Mouse (Mus musculus) myocyte (in vitro differentiated cells): Measurements from ENCODE around the gene Hoxc8. TPM values are rescaled to one million over a fixed set of nuclear protein-coding genes. Genes with fewer than 3 reads are reported as not detected.

Experiments
- H3K27me3 ChIP-seq: one replicate; pipeline ENCODE4 v1.6.1; 2011; ENCODE audit not compliant: control insufficient read depth, insufficient read depth, insufficient read length
- H3K36me3 ChIP-seq: one replicate; pipeline ENCODE4 v1.6.1; 2011; ENCODE audit not compliant: control insufficient read depth, insufficient read depth
- H3K4me2 ChIP-seq: one replicate; pipeline ENCODE4 v1.6.1; 2011; ENCODE audit warnings: low read depth, control low read depth
- H3K4me3 ChIP-seq: one replicate; pipeline ENCODE4 v1.5.1; 2011; ENCODE audit warnings: mild to moderate bottlenecking, control low read depth, moderate library complexity
- H3K79me2 ChIP-seq: one replicate; pipeline ENCODE4 v1.6.1; 2011; ENCODE audit not compliant: control insufficient read depth, insufficient read depth
- H3ac ChIP-seq: one replicate; pipeline ENCODE4 v1.6.1; 2011; ENCODE audit not compliant: control insufficient read depth, insufficient read length
- CEBPB ChIP-seq: IDR thresholded peaks from 2 replicates; pipeline ENCODE4 v1.6.1; 2011; ENCODE audit warnings: mild to moderate bottlenecking, moderate library complexity; ENCODE audit not compliant: poor library complexity, insufficient read depth, severe bottlenecking
- E2F4 ChIP-seq: IDR thresholded peaks from one replicate; pipeline ENCODE4 v1.6.1; 2011; ENCODE audit warnings: mild to moderate bottlenecking, control low read depth, moderate library complexity; ENCODE audit not compliant: insufficient read depth
- MAX ChIP-seq: IDR thresholded peaks from one replicate; pipeline ENCODE4 v1.6.1; 2011; ENCODE audit warnings: low read depth, mild to moderate bottlenecking, control low read depth
- MYOD1 ChIP-seq, 3 experiments: IDR thresholded peaks; one replicate each; pipeline ENCODE4 v1.6.1; 2011; ENCODE audit warnings: control low read depth in 2 of 3, low read depth in 2 of 3, mild to moderate bottlenecking in 2 of 3, moderate library complexity in 1 of 3; ENCODE audit not compliant: insufficient read length in 2 of 3, control insufficient read depth in 1 of 3
- MYOG ChIP-seq, 3 experiments: IDR thresholded peaks; one replicate each; pipeline ENCODE4 v1.6.1; 2011; ENCODE audit warnings: control low read depth in 2 of 3, low read depth in 2 of 3, mild to moderate bottlenecking in 2 of 3; ENCODE audit not compliant: insufficient read length in 2 of 3, control insufficient read depth in 1 of 3, insufficient read depth in 1 of 3
- POLR2A ChIP-seq: IDR thresholded peaks from one replicate; pipeline ENCODE4 v1.6.1; 2011; ENCODE audit warnings: low read depth, mild to moderate bottlenecking, control low read depth, moderate library complexity; ENCODE audit not compliant: insufficient read length
- POLR2AphosphoS2 ChIP-seq: IDR thresholded peaks from one replicate; pipeline ENCODE4 v1.6.1; 2011; ENCODE audit warnings: low read depth, control low read depth; ENCODE audit not compliant: insufficient read length
- REST ChIP-seq: IDR thresholded peaks from one replicate; pipeline ENCODE4 v1.6.1; 2011; ENCODE audit warnings: mild to moderate bottlenecking, control low read depth, moderate library complexity; ENCODE audit not compliant: insufficient read depth, insufficient read length
- SRF ChIP-seq: IDR thresholded peaks from one replicate; pipeline ENCODE4 v1.6.1; 2011; ENCODE audit warnings: low read depth; ENCODE audit not compliant: control insufficient read depth, insufficient read length
- TCF12 ChIP-seq: IDR thresholded peaks from one replicate; pipeline ENCODE4 v1.6.1; 2011; ENCODE audit warnings: mild to moderate bottlenecking, control low read depth; ENCODE audit not compliant: poor library complexity, insufficient read depth, severe bottlenecking
- TCF3 ChIP-seq: IDR thresholded peaks from one replicate; pipeline ENCODE4 v1.6.1; 2011; ENCODE audit warnings: low read depth, control low read depth; ENCODE audit not compliant: insufficient read length
- USF1 ChIP-seq: IDR thresholded peaks from one replicate; pipeline ENCODE4 v1.6.1; 2011; ENCODE audit warnings: low read depth, mild to moderate bottlenecking, control low read depth, moderate library complexity
- polyA plus RNA-seq: library from polyadenylated mRNA; unstranded; fragments of >200 nt; fragmentation: generic; extraction: Trizol; gene quantifications from one replicate; pipeline ENCODE4 v1.2.1, GENCODE M21; 2012; ENCODE audit warnings: missing spikeins

Gene Hoxc8
- polyA plus RNA-seq, 1 experiment: 0.71 TPM

GRCm38 (mm10) chr15:103018636-103019035 lies 28.2 kb downstream of the Hoxc8 start, which contains the start of gene Hoxc4:
Hoxc4 (plus strand) TSS chr15:103018934.
- Histone ChIP-seq H3K27me3 (no peaks in the 10 kb centered on the region), H3K4me3 (no peak within 1 kb of the TSS)
- TF ChIP-seq REST: no peak
- TF ChIP-seq E2F4: no peak
- no peak for TF ChIP-seq TCF12
- no peak for TF ChIP-seq CEBPB
- no peak for TF ChIP-seq USF1
- TF ChIP-seq POLR2AphosphoS2: no peak
- no peak for TF ChIP-seq MYOG (IDR thresholded peaks at IDR 0.05; ENCODE audit: control insufficient read depth in 1 of 3, insufficient read depth in 1 of 3, insufficient read length in 2 of 3, low read depth in 2 of 3)
- TF ChIP-seq MYOD1 (IDR thresholded peaks at IDR 0.05; ENCODE audit: control insufficient read depth in 1 of 3, insufficient read length in 2 of 3, low read depth in 2 of 3): no peak
- TF ChIP-seq POLR2A: no peak
- no peak for TF ChIP-seq TCF3
- TF ChIP-seq MAX: no peak
- TF ChIP-seq SRF: no peak

DNA sequence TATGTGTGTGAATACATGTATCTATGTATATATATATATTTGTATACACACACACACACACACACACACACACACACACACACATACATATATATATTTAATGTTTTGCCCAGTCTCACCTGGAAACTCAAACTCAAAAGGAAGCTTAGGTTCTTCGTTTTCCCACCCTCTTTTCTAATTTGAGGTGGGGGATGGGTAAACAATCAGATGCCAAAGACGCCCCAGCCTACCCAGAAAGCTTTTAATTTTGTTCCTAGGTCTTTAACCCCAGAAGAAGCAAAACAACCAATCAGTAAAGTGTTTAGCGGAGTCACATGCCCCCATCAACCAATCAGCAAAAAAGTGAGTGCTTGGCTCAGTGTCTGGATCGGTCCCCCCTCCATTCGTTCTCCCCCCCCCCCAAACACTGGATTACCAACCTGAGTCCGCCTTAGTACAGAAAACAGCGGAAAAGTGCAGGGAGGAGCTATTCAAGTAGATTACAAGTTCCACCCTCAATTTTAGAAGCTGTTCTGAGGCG lies 30.6 kb downstream of the Hoxc8 start:
- H3ac ChIP-seq: no peak overlapping the region
- no peak overlapping the region for H3K4me2 ChIP-seq
- H3K4me3 ChIP-seq: no peak overlapping the region
- no peaks in the 10 kb centered on the region for H3K36me3 ChIP-seq
- TF ChIP-seq MAX (no peak), E2F4 (no peak), USF1 (peak; percentile 63), POLR2A (no peak)
- no peaks in the 10 kb centered on the region for H3K79me2 ChIP-seq
- no peaks in the 10 kb centered on the region for H3K27me3 ChIP-seq

More at GRCm38 (mm10) chr15:103018636-103019035, 28.2 kb downstream of the Hoxc8 start, which contains the start of gene Hoxc4:
- no peak within 1 kb of the TSS for H3K4me2 ChIP-seq
- H3K79me2 ChIP-seq: no peaks in the 10 kb centered on the region
- no peaks in the 10 kb centered on the region for H3K36me3 ChIP-seq
- H3ac ChIP-seq: no peak within 1 kb of the TSS

DNA sequence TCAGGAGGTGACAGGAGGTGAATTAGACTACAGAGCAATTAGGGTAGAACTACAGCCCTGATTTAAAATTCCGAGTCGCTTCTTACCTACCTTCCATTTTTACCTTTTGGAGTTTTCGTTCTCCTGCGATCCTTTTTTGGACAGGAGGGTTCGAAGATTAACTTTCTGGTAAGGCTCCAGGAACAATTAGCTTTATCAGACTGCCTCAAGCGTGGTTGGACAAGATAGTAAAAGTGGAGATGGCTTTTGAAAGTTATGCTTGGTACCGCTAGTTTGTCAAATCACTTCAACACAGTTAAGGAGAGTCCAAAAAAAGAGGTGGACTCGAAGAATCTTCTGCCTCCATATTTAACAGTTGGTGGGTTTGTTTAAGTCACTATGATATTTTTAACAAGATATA lies 31.1 kb downstream of the Hoxc8 start:
- Histone ChIP-seq H3K36me3 (no peaks in the 10 kb centered on the region), H3K79me2 (no peaks in the 10 kb centered on the region), H3K4me3 (no peak overlapping the region), H3K4me2 (no peak overlapping the region), H3K27me3 (no peaks in the 10 kb centered on the region), H3ac (no peak overlapping the region)
- TF ChIP-seq SRF (no peak), TCF12 (no peak), E2F4 (no peak), POLR2A (no peak), REST (no peak), USF1 (no peak), TCF3 (no peak), MYOD1 (IDR thresholded peaks at IDR 0.05; ENCODE audit: control insufficient read depth in 1 of 3, insufficient read length in 2 of 3, low read depth in 2 of 3) (no peak), MAX (no peak)

DNA sequence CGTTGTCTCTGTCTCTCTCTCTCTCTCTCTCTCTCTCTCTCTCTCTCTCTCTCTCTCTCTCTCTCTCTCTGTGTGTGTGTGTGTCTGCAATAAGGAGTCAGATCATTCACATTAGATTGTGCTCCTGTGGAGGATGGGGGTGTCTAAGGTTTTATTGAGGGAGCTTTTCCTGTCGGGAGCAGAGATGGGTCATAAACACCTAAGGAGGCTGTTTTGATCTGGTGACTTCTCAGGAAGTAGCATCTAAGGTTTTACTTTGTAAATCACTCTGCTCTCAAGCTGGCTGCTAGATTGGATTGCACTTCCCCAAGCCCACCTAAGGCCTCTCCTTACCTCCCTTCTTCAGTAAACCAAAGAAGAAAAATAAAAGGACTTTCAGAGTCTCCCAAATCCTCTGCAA lies 33.7 kb downstream of the Hoxc8 start:
- Histone ChIP-seq H3K4me2 (no peak overlapping the region), H3ac (no peak overlapping the region), H3K27me3 (no peaks in the 10 kb centered on the region), H3K4me3 (no peak overlapping the region), H3K36me3 (no peaks in the 10 kb centered on the region), H3K79me2 (no peaks in the 10 kb centered on the region)
- TF ChIP-seq CEBPB (no peak), POLR2A (no peak), TCF12 (no peak), E2F4 (no peak)

- Histone ChIP-seq H3K4me3 (peak overlapping the region; percentile 27), H3K4me2 (peak overlapping the region; percentile 82), H3K79me2 (no peaks in the 10 kb centered on the region), H3K27me3 (no peaks in the 10 kb centered on the region), H3ac (peak overlapping the region; percentile 23), H3K36me3 (no peaks in the 10 kb centered on the region)
- TF ChIP-seq POLR2A: peak; percentile 44
- no peak for TF ChIP-seq CEBPB
These were observed 37.1 kb downstream of the Hoxc8 start for GRCm38 (mm10) chr15:103027266-103028235.
